Mouse (Mus musculus): ENCODE results near the gene Trim63.

DNA sequence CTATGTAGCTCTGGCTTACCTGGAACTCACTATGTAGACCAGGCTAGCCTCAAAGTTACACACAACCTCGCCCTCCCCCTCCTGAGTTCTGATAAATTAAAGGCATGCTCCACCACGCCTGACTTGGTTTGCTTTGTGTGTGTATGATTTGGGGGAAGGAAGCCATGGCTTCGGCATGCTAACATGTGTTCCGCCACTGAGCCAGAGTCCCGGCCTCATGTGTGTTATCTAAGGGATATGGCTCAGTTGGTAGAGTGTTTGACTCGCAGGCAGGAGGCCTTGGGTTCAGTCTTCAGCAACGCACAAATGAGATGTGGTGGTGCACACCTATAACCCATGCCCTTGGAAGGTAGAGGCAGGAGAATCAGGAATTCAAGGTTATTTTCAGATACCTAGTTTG lies 42.9 kb upstream of the Trim63 start:
- no peak for TF ChIP-seq CTCF (IDR thresholded peaks at IDR 0.05; ENCODE audit: low read depth, low read length)
- no peak for TF ChIP-seq POLR2A (IDR thresholded peaks at IDR 0.05; ENCODE audit: extremely low read depth, insufficient read depth, low read length)
